Mouse (Mus musculus) liver, embryonic 15.5 days (tissue): Measurements from ENCODE around the gene Spout1. TPM values are rescaled to one million over a fixed set of nuclear protein-coding genes. Genes with fewer than 3 reads are reported as not detected.

Experiments
- ATAC-seq: fragments of 200-750 bp; cut with Nextera tagmentation; 2 replicates; pipeline ENCODE4 v1.8.0; 2017; ENCODE audit warnings: moderate number of reproducible peaks, mild to moderate bottlenecking, moderate library complexity; ENCODE audit not compliant: insufficient read depth
- H3K27ac ChIP-seq: fragments of 300-500 bp; sonication (generic); replicated peaks from 2 replicates; pipeline ENCODE4 v1.5.1; 2015; ENCODE audit warnings: mild to moderate bottlenecking, inconsistent platforms
- H3K27me3 ChIP-seq: fragments of 300-500 bp; sonication (generic); 2 replicates; pipeline ENCODE4 v1.6.1; 2015; ENCODE audit warnings: mild to moderate bottlenecking, inconsistent platforms
- H3K36me3 ChIP-seq: fragments of 300-500 bp; sonication (generic); replicated peaks from 2 replicates; pipeline ENCODE4 v1.6.1; 2015; ENCODE audit warnings: moderate library complexity, mild to moderate bottlenecking, inconsistent platforms
- H3K4me1 ChIP-seq: fragments of 300-500 bp; sonication (generic); replicated peaks from 2 replicates; pipeline ENCODE4 v1.6.1; 2015; ENCODE audit warnings: inconsistent platforms
- H3K4me2 ChIP-seq: fragments of 300-500 bp; sonication (generic); 2 replicates; pipeline ENCODE4 v1.6.1; 2015; ENCODE audit warnings: moderate library complexity, mild to moderate bottlenecking, inconsistent platforms
- H3K4me3 ChIP-seq: fragments of 300-500 bp; sonication (generic); replicated peaks from 2 replicates; pipeline ENCODE4 v1.5.1; 2015; ENCODE audit warnings: mild to moderate bottlenecking, inconsistent platforms
- H3K9ac ChIP-seq: fragments of 300-500 bp; sonication (generic); 2 replicates; pipeline ENCODE4 v1.6.1; 2015; ENCODE audit warnings: moderate library complexity, mild to moderate bottlenecking, inconsistent platforms
- H3K9me3 ChIP-seq: fragments of 300-500 bp; sonication (generic); replicated peaks from 2 replicates; pipeline ENCODE4 v1.6.1; 2016; ENCODE audit warnings: inconsistent platforms
- WGBS: fragments of 180-500 bp; shearing (Covaris S2); methylation state at CpG from one replicate; pipeline ENCODE4 v1.1.7; 2015; ENCODE audit warnings: mixed read lengths; ENCODE audit not compliant: insufficient replicate concordance; 5-methylcytosine and 5-hydroxymethylcytosine counted together
- polyA plus RNA-seq: library from polyadenylated mRNA; unstranded; fragments of >200 nt; fragmentation: Nextera tagmentation; extraction: Ambion mirVana; gene quantifications from 2 replicates; pipeline ENCODE4 v1.2.1, GENCODE M21; 2015

The Spout1 gene
- polyA plus RNA-seq, 1 experiment from 2014 or later, result 24.9 TPM

DNA sequence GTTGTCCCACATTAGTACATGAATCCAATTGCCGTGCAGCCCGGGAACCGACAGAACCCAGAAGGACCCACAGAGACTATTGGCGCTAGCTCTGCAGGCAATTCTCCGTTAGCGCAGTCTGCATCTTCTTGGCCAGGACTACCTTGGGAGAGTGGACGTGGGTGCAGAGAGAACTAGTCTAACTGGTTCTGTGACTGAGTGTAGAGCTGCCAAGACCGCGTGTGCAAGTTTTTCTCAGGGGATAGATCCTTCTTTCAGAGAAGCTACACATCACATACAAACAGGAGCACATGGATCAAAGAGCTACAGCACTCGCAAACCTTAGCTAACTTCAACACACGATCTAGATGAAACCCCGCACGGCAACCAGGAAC, 27.0 kb upstream of the Spout1 start:
- Histone ChIP-seq H3K9ac (peak overlapping the region; percentile 66), H3K27ac (peak overlapping the region; percentile 73), H3K36me3 (no peaks in the 10 kb centered on the region), H3K4me2 (peak overlapping the region; percentile 84), H3K4me1 (peaks cover 39% of the 10 kb centered on the region), H3K4me3 (peak overlapping the region; percentile 77), H3K27me3 (no peaks in the 10 kb centered on the region), H3K9me3 (no peaks in the 10 kb centered on the region)
- WGBS, result under 1% methylated on average over 13 of the region's 13 CpGs
- ATAC-seq, result peak; percentile 23

DNA sequence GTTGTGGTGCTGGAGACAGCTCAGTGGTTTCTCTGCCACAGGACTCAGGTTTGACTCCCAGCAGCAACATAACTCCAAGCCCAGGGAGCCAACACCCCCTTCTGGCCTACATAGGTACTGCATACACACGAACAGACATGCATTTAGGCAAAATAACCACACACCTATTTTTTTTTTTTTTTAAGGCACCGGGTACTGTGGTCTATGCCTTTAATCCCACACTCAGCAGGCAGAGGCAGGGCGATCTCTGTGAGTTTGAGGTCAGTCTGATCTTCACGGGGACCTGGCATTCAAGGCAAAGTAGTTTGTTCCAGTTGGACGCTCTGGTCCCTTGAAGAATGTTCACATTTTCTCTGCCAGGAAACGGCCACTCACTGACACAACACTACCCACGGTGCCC, 25.2 kb upstream of the Spout1 start:
- no peak overlapping the region for H3K4me3 ChIP-seq
- no peak overlapping the region for H3K9ac ChIP-seq
- 0 out of 2 replicates have a peak overlapping the region, but pooled peaks have one; percentile 1 for H3K27ac ChIP-seq
- H3K27me3 ChIP-seq, result no peaks in the 10 kb centered on the region
- H3K9me3 ChIP-seq, result no peaks in the 10 kb centered on the region
- peaks cover 52% of the 10 kb centered on the region for H3K4me1 ChIP-seq
- H3K4me2 ChIP-seq, result peak overlapping the region; percentile 84; the same call in 1 of the 2 replicates
- no peak for ATAC-seq
- 53% methylated on average over 7 of the region's 7 CpGs for WGBS
- no peaks in the 10 kb centered on the region for H3K36me3 ChIP-seq

DNA sequence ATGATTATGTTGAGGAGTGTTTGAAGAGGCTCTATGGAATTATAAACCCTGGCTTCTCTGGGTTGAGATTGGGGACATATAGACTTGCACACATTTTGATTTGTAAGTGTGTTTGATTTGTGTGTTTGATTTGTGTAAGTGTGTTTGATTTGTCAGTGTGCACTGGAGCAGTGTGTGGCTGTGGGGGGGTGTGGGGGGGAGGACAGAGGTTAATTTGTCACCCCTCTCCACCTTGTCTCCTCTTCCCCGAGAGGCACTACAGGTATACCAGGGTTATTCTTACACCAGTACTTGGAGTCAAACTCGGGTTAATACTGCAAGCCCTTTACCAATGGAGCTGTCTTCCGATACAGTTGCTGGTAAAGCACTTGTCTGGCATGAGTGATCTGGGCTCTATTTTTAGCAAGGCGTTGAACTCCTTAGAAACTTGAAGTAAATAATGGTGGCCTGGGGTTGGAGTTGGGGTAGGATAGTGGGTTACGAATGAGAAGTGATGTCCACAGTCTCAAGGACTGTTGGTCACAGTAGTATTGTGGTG, 22.2 kb upstream of the Spout1 start:
- Histone ChIP-seq H3K4me2 (no peak overlapping the region), H3K4me3 (no peak overlapping the region), H3K9ac (no peak overlapping the region), H3K36me3 (no peaks in the 10 kb centered on the region), H3K27ac (peak overlapping the region; percentile 81), H3K9me3 (no peaks in the 10 kb centered on the region), H3K4me1 (peaks cover 51% of the 10 kb centered on the region), H3K27me3 (no peaks in the 10 kb centered on the region)
- WGBS, result 60% methylated on average over 5 of the region's 5 CpGs
- ATAC-seq, result peak; percentile 65

DNA sequence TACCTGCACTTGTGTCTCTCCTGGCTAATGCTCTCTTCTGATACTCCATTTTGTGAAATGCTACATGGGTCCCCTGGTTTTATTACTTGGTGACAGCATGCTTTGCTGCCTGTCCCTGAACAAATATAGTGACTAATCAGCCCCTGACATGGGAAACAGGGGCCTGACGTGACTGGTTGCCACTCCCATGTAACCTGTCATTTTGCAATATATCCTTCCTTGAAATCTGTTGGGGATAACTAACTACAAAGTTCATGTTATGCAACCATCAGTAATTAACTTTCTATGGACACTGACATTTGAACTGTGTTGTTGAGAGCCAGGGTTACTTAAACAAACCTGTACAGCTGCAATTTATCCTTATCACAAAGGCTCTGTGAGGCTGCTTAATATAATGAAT, 21.7 kb upstream of the Spout1 start:
- Histone ChIP-seq H3K4me3 (no peak overlapping the region), H3K9me3 (no peaks in the 10 kb centered on the region), H3K4me2 (no peak overlapping the region), H3K9ac (no peak overlapping the region), H3K4me1 (peaks cover 46% of the 10 kb centered on the region), H3K36me3 (no peaks in the 10 kb centered on the region), H3K27me3 (no peaks in the 10 kb centered on the region), H3K27ac (peak overlapping the region; percentile 81)
- WGBS, result 33% methylated on average over 1 of the region's 1 CpGs
- ATAC-seq, result peak; percentile 62

DNA sequence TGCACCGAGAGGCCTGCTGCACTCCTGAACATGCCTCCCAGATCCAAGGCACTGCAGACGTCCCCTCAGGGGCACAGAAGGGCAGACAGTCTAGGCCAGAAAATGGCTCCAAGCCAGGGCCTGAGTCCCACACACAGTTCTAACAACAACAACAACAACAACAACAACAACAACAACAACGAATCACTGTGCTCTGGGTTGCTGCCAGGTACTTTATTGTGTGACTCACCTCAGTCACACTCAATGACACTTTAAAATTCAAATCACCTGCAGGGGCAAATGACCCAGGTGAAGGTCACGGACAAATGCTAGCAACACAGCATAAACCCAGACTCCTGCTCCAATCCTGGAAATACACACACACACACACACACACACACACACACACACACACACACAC, 19.8 kb upstream of the Spout1 start:
- Histone ChIP-seq H3K27ac (0 out of 2 replicates have a peak overlapping the region, but pooled peaks have one; percentile 6), H3K36me3 (no peaks in the 10 kb centered on the region), H3K9ac (no peak overlapping the region), H3K27me3 (no peaks in the 10 kb centered on the region), H3K4me2 (no peak overlapping the region), H3K9me3 (no peaks in the 10 kb centered on the region), H3K4me3 (no peak overlapping the region), H3K4me1 (peaks cover 32% of the 10 kb centered on the region)
- ATAC-seq, result no peak
- 60% methylated on average over 4 of the region's 4 CpGs for WGBS

DNA sequence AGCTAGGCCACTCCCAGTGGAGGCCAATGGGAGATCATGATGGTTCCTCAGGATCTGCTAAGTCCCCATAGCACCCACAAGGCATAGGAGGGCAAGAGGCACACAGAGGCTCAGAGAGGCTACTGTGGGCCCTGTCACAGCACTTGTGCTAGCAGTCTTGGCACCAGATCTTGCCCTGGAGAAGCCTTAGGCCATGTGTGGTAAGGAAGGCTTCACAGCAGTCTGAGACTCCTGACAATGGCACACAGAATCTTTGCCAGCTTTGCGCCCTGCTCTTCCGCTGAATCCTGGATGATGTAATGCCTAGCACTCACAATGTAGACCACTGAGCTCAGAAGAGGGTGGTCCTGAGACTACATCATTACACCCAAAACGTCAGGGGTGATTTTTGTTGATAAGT, 16.4 kb upstream of the Spout1 start:
- Histone ChIP-seq H3K4me1 (peaks cover 26% of the 10 kb centered on the region), H3K4me2 (no peak overlapping the region), H3K9ac (no peak overlapping the region), H3K27me3 (no peaks in the 10 kb centered on the region), H3K27ac (no peak overlapping the region), H3K36me3 (no peaks in the 10 kb centered on the region), H3K4me3 (no peak overlapping the region), H3K9me3 (no peaks in the 10 kb centered on the region)
- 75% methylated on average over 3 of the region's 3 CpGs for WGBS
- no peak for ATAC-seq

DNA sequence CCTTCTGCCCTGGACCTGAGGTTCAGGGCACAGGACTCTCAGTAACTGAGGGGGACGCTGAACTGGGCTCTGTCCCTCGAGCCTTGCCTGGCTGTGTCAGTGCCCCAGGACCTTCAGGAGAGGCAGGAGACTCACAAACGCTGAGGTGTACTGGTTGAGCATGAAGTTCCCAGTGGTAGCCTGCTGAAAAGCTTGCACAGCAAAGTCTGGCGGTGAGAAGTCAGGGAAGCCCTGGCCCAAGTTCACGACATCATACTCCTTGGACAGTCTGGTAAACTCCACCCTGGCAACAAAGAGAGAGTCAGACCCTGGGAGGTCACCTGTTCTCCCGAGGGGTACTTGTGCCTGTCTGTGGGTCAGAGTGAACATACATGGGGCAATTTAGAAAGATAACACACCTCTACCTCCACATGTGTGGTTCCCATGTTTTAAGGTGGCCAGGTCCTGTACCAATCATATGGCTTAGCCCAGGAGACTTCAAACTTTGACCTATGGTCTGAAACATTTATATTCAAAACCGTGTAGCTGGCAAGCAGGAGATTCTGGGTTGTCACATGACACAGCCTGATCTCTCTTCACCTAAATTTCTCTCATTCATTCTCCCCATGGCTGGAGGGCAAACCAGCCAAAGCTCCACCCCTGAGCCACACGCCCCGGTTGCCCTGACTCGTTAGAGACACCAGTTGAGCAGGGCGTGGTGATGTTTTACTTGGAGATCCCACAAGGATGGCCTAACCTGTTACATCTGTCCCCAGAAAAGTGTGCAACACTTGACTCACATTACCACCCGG, 13.7 kb upstream of the Spout1 start:
- Histone ChIP-seq H3K4me3 (no peak overlapping the region), H3K4me1 (peaks cover 9% of the 10 kb centered on the region), H3K27ac (no peak overlapping the region), H3K27me3 (no peaks in the 10 kb centered on the region), H3K9me3 (no peaks in the 10 kb centered on the region), H3K36me3 (no peaks in the 10 kb centered on the region), H3K4me2 (no peak overlapping the region), H3K9ac (no peak overlapping the region)
- no peak for ATAC-seq
- 71% methylated on average over 12 of the region's 12 CpGs for WGBS

DNA sequence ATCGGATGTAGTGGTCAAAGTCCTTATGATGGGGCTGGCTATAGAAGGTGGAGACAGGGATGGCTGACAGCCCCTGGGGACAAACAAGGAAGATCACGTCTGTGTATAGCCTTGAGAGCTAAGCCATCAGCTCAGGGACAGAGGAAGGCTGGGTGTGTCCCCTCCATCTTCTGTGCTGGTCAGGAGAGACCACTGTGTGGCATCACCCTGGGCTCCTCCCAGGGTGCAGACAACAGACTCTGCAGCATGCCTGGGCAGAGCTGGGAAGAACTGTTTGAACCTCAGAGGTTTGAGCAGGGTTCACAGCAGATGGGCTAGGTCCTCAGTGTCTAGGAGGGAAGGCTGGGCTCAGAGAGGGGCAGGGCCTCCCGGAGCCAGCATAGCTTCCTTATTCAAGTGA, 7.4 kb upstream of the Spout1 start:
- H3K9me3 ChIP-seq, result no peaks in the 10 kb centered on the region
- ATAC-seq, result peak; percentile 46

DNA sequence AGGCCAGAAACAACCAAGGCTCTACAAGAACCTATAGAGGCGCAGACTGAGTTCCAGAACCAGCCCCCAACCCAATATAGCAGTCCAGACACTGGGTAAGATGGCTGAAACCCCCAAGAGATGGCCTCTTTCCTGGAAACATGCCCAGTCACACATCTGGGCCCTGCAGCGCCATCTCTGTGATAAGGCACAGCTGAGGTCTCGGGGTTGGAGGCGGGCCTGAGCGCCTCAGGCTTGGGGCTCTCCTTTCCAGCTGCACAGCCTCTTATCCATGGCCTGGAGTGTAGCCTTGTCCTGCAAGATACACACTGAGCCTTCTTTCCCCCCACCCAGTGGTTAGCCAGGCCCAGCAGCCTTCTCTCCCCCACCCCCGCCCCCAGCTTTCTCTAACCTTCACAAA, 7.0 kb upstream of the Spout1 start:
- no peak overlapping the region for H3K9ac ChIP-seq
- peaks cover 32% of the 10 kb centered on the region for H3K4me1 ChIP-seq
- H3K27ac ChIP-seq, result peak overlapping the region; percentile 63
- peak overlapping the region; percentile 35 for H3K4me2 ChIP-seq
- H3K36me3 ChIP-seq, result peaks cover 13% of the 10 kb centered on the region
- H3K9me3 ChIP-seq, result no peaks in the 10 kb centered on the region
- WGBS, result 32% methylated on average over 6 of the region's 6 CpGs
- no peak overlapping the region for H3K4me3 ChIP-seq
- peak; percentile 93 for ATAC-seq
- no peaks in the 10 kb centered on the region for H3K27me3 ChIP-seq

More for the DNA sequence above, 7.4 kb upstream of the Spout1 start:
- Histone ChIP-seq H3K4me1 (peaks cover 32% of the 10 kb centered on the region), H3K4me2 (peak overlapping the region; percentile 35), H3K36me3 (peaks cover 13% of the 10 kb centered on the region), H3K27me3 (no peaks in the 10 kb centered on the region), H3K4me3 (no peak overlapping the region), H3K9ac (no peak overlapping the region), H3K27ac (peak overlapping the region; percentile 63)
- 45% methylated on average over 3 of the region's 3 CpGs for WGBS

DNA sequence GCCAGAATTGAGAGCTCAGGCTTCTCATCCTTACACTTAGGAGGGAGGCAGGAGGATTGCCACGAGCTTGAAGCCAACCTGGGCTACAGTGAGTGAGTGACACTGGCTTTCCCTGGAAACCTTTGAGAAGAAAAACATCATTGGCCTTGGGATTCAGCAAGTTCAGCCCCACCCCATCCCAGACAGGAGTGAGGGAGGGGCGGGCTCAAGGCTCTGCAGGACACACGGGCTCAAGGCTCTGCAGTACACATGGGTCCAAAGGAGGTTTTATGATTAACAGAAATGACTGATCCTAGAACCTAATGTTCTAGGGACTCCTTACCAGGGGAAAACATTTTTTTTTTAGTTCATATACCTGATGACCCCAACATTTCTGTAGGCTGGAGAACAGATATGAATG, 5.5 kb upstream of the Spout1 start:
- Histone ChIP-seq H3K27me3 (no peaks in the 10 kb centered on the region), H3K27ac (no peak overlapping the region), H3K4me3 (no peak overlapping the region), H3K4me2 (no peak overlapping the region), H3K9ac (no peak overlapping the region), H3K4me1 (peaks cover 33% of the 10 kb centered on the region), H3K36me3 (peaks cover 13% of the 10 kb centered on the region), H3K9me3 (no peaks in the 10 kb centered on the region)
- 55% methylated on average over 3 of the region's 3 CpGs for WGBS
- no peak for ATAC-seq

DNA sequence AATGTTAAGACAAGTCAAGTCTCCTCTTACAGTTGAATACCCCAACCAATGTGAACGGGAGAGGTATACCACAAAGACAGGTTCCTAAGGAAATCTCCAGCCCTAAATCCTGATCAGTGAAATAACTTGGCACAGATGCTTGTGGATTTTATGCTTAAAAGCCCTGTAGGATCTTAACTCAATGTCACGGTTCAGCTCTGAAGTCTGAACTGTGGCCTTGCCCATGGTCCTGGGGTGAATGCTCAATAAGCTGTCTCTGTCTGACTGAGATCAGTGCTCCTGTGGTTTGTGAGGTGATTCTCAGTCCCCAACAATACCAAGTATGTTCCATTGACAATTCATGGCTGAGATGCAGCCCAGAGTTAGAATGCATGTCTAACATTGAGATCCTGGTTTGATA, 4.2 kb upstream of the Spout1 start:
- WGBS, result 70% methylated on average over 2 of the region's 2 CpGs
- H3K4me1 ChIP-seq, result peaks cover 46% of the 10 kb centered on the region
- no peak for ATAC-seq
- H3K4me2 ChIP-seq, result no peak overlapping the region
- H3K36me3 ChIP-seq, result peaks cover 13% of the 10 kb centered on the region
- H3K4me3 ChIP-seq, result no peak overlapping the region
- no peak overlapping the region for H3K9ac ChIP-seq
- H3K27ac ChIP-seq, result no peak overlapping the region
- no peaks in the 10 kb centered on the region for H3K9me3 ChIP-seq
- no peaks in the 10 kb centered on the region for H3K27me3 ChIP-seq
